Mouse (Mus musculus): ENCODE measurements around the gene 4933400A11Rik.

DNA sequence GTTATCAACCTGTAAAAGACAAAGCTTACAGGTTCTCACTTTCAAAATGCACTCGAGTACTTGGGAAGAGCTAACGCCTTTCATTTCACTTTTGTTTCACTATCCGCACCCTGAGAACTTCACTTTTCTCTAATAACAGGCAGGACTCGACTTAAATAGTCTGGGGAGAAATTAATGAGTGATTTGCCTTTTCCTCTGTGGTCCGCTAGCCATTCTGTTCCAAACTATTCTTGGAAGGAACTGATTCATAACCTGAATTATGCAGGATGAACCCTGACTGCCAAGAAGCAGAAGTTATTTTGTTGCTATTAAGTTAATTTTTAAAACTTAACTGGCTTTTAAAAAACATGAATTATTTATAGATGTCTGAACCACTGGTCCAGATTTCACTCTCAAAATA is 26.4 kb upstream of the 4933400A11Rik start:
- TF ChIP-seq CTCF (IDR thresholded peaks at IDR 0.05) (no peak), EP300 (IDR thresholded peaks at IDR 0.05) (no peak)
